Mouse (Mus musculus) thymus, adult 2 months (tissue): Measurements from ENCODE around the gene Ndufa7. TPM values are rescaled to one million over a fixed set of nuclear protein-coding genes. Genes with fewer than 3 reads are reported as not detected.
"Not testable (repeated sequence)": the region's sequence is repeated elsewhere in the genome, so short reads cannot be mapped to it uniquely, and the experiment has no call there.

Source experiments
- DNase-seq: peaks from one replicate; pipeline ENCODE4 v3.0.0; 2021
- H3K27ac ChIP-seq: fragments of 200-500 bp; 2 replicates; pipeline ENCODE4 v1.5.1; 2012; ENCODE audit warnings: low read length, control low read depth; ENCODE audit not compliant: control insufficient read depth, insufficient read depth
- H3K27me3 ChIP-seq: fragments of 200-500 bp; 2 replicates; pipeline ENCODE4 v1.6.1; 2012; ENCODE audit warnings: mild to moderate bottlenecking, low read length, moderate library complexity, mixed read lengths; ENCODE audit not compliant: control insufficient read depth, insufficient read depth
- H3K36me3 ChIP-seq: fragments of 200-500 bp; 2 replicates; pipeline ENCODE4 v1.6.1; 2012; ENCODE audit warnings: mild to moderate bottlenecking, low read length, moderate library complexity; ENCODE audit not compliant: control insufficient read depth, insufficient read depth
- H3K4me1 ChIP-seq: fragments of 200-500 bp; replicated peaks from 2 replicates; pipeline ENCODE4 v1.6.1; 2012; ENCODE audit warnings: low read length; ENCODE audit not compliant: control insufficient read depth, insufficient read depth
- H3K4me3 ChIP-seq: fragments of 200-500 bp; 2 replicates; pipeline ENCODE4 v1.5.1; 2012; ENCODE audit warnings: mild to moderate bottlenecking, low read length, control low read depth, moderate library complexity; ENCODE audit not compliant: control insufficient read depth, insufficient read depth
- CTCF ChIP-seq: fragments of 200-500 bp; IDR thresholded peaks from 2 replicates; pipeline ENCODE4 v1.5.1; 2012; ENCODE audit warnings: mild to moderate bottlenecking, control low read depth, low read length, moderate library complexity, borderline replicate concordance; ENCODE audit not compliant: control insufficient read depth, poor library complexity, insufficient read depth; ENCODE audit errors: extremely low read depth
- POLR2A ChIP-seq: fragments of 200-500 bp; IDR thresholded peaks from 2 replicates; pipeline ENCODE4 v1.6.1; 2012; ENCODE audit warnings: mild to moderate bottlenecking, low read length, control low read depth, moderate library complexity; ENCODE audit not compliant: control insufficient read depth, poor library complexity, insufficient read depth; ENCODE audit errors: extremely low read depth
- WGBS: fragments of 180-500 bp; shearing (Covaris S2); methylation state at CpG from one replicate; pipeline ENCODE4 v1.1.7; 2018; 5-methylcytosine and 5-hydroxymethylcytosine counted together
- polyA plus RNA-seq: library from polyadenylated mRNA; depleted of rRNA; stranded (reverse); fragments of >200 nt; gene quantifications from 2 replicates; pipeline ENCODE4 v1.2.3, GENCODE M21; 2012; rRNA removed

Ndufa7 gene
- polyA plus RNA-seq, 1 experiment, result 382 TPM

- no peak for DNase-seq
- no peak overlapping the region for H3K27ac ChIP-seq
- 94% methylated on average over 4 of the region's 4 CpGs for WGBS
- H3K4me3 ChIP-seq, result no peak overlapping the region
- no peaks in the 10 kb centered on the region for H3K4me1 ChIP-seq
- H3K36me3 ChIP-seq, result no peaks in the 10 kb centered on the region
- no peaks in the 10 kb centered on the region for H3K27me3 ChIP-seq
- TF ChIP-seq POLR2A (no peak), CTCF (no peak)
Observed at GRCm38 (mm10) chr17:33857816-33858215, 33.4 kb downstream of the Ndufa7 start.

GRCm38 (mm10) chr17:33865330-33866030 lies 41.1 kb downstream of the Ndufa7 start:
- TF ChIP-seq POLR2A (no peak), CTCF (no peak)
- Histone ChIP-seq H3K27ac (peak overlapping the region; percentile 41; the same call in 1 of the 2 replicates), H3K36me3 (no peaks in the 10 kb centered on the region), H3K4me1 (peaks cover 7% of the 10 kb centered on the region), H3K4me3 (peak overlapping the region; percentile 20; the same call in 1 of the 2 replicates), H3K27me3 (no peaks in the 10 kb centered on the region)
- peak; percentile 70 for DNase-seq
- WGBS, result 14% methylated on average over 9 of the region's 9 CpGs

- not testable (repeated sequence) for H3K4me3 ChIP-seq, H3K4me1 ChIP-seq, H3K27me3 ChIP-seq, DNase-seq, H3K27ac ChIP-seq
- H3K36me3 ChIP-seq, result peaks cover 16% of the 10 kb centered on the region
- WGBS, result 100% methylated on average over 1 of the region's 12 CpGs
Observed at GRCm38 (mm10) chr17:33873537-33873936, 49.2 kb downstream of the Ndufa7 start, which contains the start of gene Gm7029. TSS of gene Gm7029 (plus strand) at chr17:33873837.

GRCm38 (mm10) chr17:33874411-33874810 lies 50.0 kb downstream of the Ndufa7 start:
- no peak overlapping the region for H3K27ac ChIP-seq
- no peaks in the 10 kb centered on the region for H3K27me3 ChIP-seq
- no peak overlapping the region for H3K4me3 ChIP-seq
- WGBS, result 97% methylated on average over 11 of the region's 11 CpGs
- no peak for TF ChIP-seq POLR2A
- no peak for TF ChIP-seq CTCF
- no peaks in the 10 kb centered on the region for H3K4me1 ChIP-seq
- DNase-seq, result peak; percentile 18
- peaks cover 16% of the 10 kb centered on the region for H3K36me3 ChIP-seq

GRCm38 (mm10) chr17:33875797-33876196 lies 51.4 kb downstream of the Ndufa7 start:
- not testable (repeated sequence) for H3K27ac ChIP-seq, DNase-seq, H3K4me3 ChIP-seq, H3K4me1 ChIP-seq, H3K27me3 ChIP-seq
- WGBS, result 96% methylated on average over 5 of the region's 5 CpGs
- H3K36me3 ChIP-seq, result peaks cover 17% of the 10 kb centered on the region

GRCm38 (mm10) chr17:33884320-33884719 lies 59.9 kb downstream of the Ndufa7 start:
- 97% methylated on average over 10 of the region's 11 CpGs for WGBS
- H3K4me3 ChIP-seq, result not testable (repeated sequence)

GRCm38 (mm10) chr17:33887802-33888201 lies 63.4 kb downstream of the Ndufa7 start:
- H3K27ac ChIP-seq, DNase-seq, H3K27me3 ChIP-seq, H3K4me3 ChIP-seq, H3K36me3 ChIP-seq, H3K4me1 ChIP-seq: not testable (repeated sequence)
- 93% methylated on average over 2 of the region's 2 CpGs for WGBS

More at GRCm38 (mm10) chr17:33884320-33884719, 59.9 kb downstream of the Ndufa7 start:
- not testable (repeated sequence) for H3K4me1 ChIP-seq, DNase-seq, H3K27ac ChIP-seq, H3K27me3 ChIP-seq
- H3K36me3 ChIP-seq, result peaks cover 18% of the 10 kb centered on the region

Other genes with a start within 250 kb of the Ndufa7 start
- gene Zfp414, start 195.5 kb upstream of the Ndufa7 start, polyA plus RNA-seq, result 145 and 152 TPM in 2 replicates
- gene Pram1, start 186.5 kb upstream of the Ndufa7 start, polyA plus RNA-seq, result 0.53 and 1.5 TPM in 2 replicates
- 217 and 220 TPM in 2 replicates for gene Hnrnpm, start 137.7 kb upstream of the Ndufa7 start, polyA plus RNA-seq
- gene March2, start 105.9 kb upstream of the Ndufa7 start, polyA plus RNA-seq, result 119 and 120 TPM in 2 replicates
- 464 and 542 TPM in 2 replicates for gene Rab11b, start 64.0 kb upstream of the Ndufa7 start, polyA plus RNA-seq
- gene Angptl4, start 42.7 kb upstream of the Ndufa7 start, polyA plus RNA-seq, result 23.0 TPM in 2 replicates
- gene Kank3, start 14.1 kb upstream of the Ndufa7 start, polyA plus RNA-seq, result 19.9 and 29.3 TPM in 2 replicates
- gene Rps28, start within 50 bp of the Ndufa7 start, polyA plus RNA-seq, result 678 and 707 TPM in 2 replicates
- 28.7 and 32.9 TPM in 2 replicates for gene Cd320, start 18.5 kb downstream of the Ndufa7 start, polyA plus RNA-seq
- gene Gm7029, start 49.3 kb downstream of the Ndufa7 start, polyA plus RNA-seq, result 3.0 TPM in 1 of 2 replicates, not detected in the other
- 57.3 and 70.8 TPM in 2 replicates for gene Kifc1, start 66.1 kb downstream of the Ndufa7 start, polyA plus RNA-seq
- gene Platr17, start 80.6 kb downstream of the Ndufa7 start, polyA plus RNA-seq, result 0.69 and 1.0 TPM in 2 replicates
- 116 and 129 TPM in 2 replicates for gene Daxx, start 84.8 kb downstream of the Ndufa7 start, polyA plus RNA-seq
- 201 and 248 TPM in 2 replicates for gene Tapbp, start 91.3 kb downstream of the Ndufa7 start, polyA plus RNA-seq
- gene Zbtb22, start 91.3 kb downstream of the Ndufa7 start, polyA plus RNA-seq, result 119 and 120 TPM in 2 replicates
- 528 and 541 TPM in 2 replicates for gene Rgl2, start 105.0 kb downstream of the Ndufa7 start, polyA plus RNA-seq
- gene Pfdn6, start 115.8 kb downstream of the Ndufa7 start, polyA plus RNA-seq, result 29.8 and 35.1 TPM in 2 replicates
- gene Wdr46, start 116.1 kb downstream of the Ndufa7 start, polyA plus RNA-seq, result 35.4 and 38.1 TPM in 2 replicates
- 25.6 and 25.8 TPM in 2 replicates for gene B3galt4, start 126.9 kb downstream of the Ndufa7 start, polyA plus RNA-seq
- 127 and 142 TPM in 2 replicates for gene Vps52, start 131.2 kb downstream of the Ndufa7 start, polyA plus RNA-seq
- gene Rps18, start 131.4 kb downstream of the Ndufa7 start, polyA plus RNA-seq, result 584 and 593 TPM in 2 replicates
- gene H2-K1, start 175.8 kb downstream of the Ndufa7 start, polyA plus RNA-seq, result 3,482 and 5,138 TPM in 2 replicates
- gene Ring1, start 200.1 kb downstream of the Ndufa7 start, polyA plus RNA-seq, result 38.4 and 40.7 TPM in 2 replicates
- 127 and 141 TPM in 2 replicates for gene H2-Ke6, start 203.5 kb downstream of the Ndufa7 start, polyA plus RNA-seq
- 187 and 195 TPM in 2 replicates for gene Slc39a7, start 207.1 kb downstream of the Ndufa7 start, polyA plus RNA-seq
- gene Rxrb, start 207.2 kb downstream of the Ndufa7 start, polyA plus RNA-seq, result 143 and 164 TPM in 2 replicates
- 8.5 and 11.8 TPM in 2 replicates for gene Col11a2, start 214.9 kb downstream of the Ndufa7 start, polyA plus RNA-seq